Mouse (Mus musculus) liver, adult 2 months (tissue): Measurements from ENCODE around the gene Acad10. TPM values are rescaled to one million over a fixed set of nuclear protein-coding genes. Genes with fewer than 3 reads are reported as not detected.
"Not testable (repeated sequence)": the region's sequence is repeated elsewhere in the genome, so short reads cannot be mapped to it uniquely, and the experiment has no call there.

Experiments
- DNase-seq: peaks from one replicate; pipeline ENCODE4 v3.0.0-alpha.2; 2011; ENCODE audit warnings: low read depth, low spot score; ENCODE audit errors: extremely low read depth
- H3K27ac ChIP-seq: fragments of 200-500 bp; replicated peaks from 2 replicates; pipeline ENCODE4 v1.5.1; 2012; ENCODE audit warnings: low read depth, mild to moderate bottlenecking, control low read depth, inconsistent platforms, low read length; ENCODE audit not compliant: insufficient read depth
- H3K27me3 ChIP-seq: fragments of 200-500 bp; 2 replicates; pipeline ENCODE4 v1.6.1; 2012; ENCODE audit warnings: mild to moderate bottlenecking, moderate library complexity, low read length, inconsistent platforms; ENCODE audit not compliant: control insufficient read depth, insufficient read depth
- H3K36me3 ChIP-seq: fragments of 200-500 bp; 2 replicates; pipeline ENCODE4 v1.6.1; 2012; ENCODE audit warnings: low read length, inconsistent platforms; ENCODE audit not compliant: control insufficient read depth, insufficient read depth
- H3K4me1 ChIP-seq: fragments of 200-500 bp; 2 replicates; pipeline ENCODE4 v1.6.1; 2011; ENCODE audit warnings: low read length; ENCODE audit not compliant: control insufficient read depth, insufficient read depth
- H3K4me3 ChIP-seq: fragments of 200-500 bp; 2 replicates; pipeline ENCODE4 v1.5.1; 2011; ENCODE audit warnings: low read depth, mild to moderate bottlenecking, control low read depth, low read length, moderate library complexity; ENCODE audit not compliant: insufficient read depth
- H3K79me2 ChIP-seq: fragments of 200-500 bp; 2 replicates; pipeline ENCODE4 v1.6.1; 2012; ENCODE audit warnings: inconsistent platforms, mild to moderate bottlenecking, low read length, moderate library complexity; ENCODE audit not compliant: control insufficient read depth, insufficient read depth
- H3K9ac ChIP-seq: fragments of 200-500 bp; 2 replicates; pipeline ENCODE4 v1.6.1; 2012; ENCODE audit warnings: low read depth, mild to moderate bottlenecking, control low read depth, inconsistent platforms, low read length
- CTCF ChIP-seq: fragments of 200-500 bp; IDR thresholded peaks from 2 replicates; pipeline ENCODE4 v1.5.1; 2011; ENCODE audit warnings: low read depth, low read length, control low read depth
- POLR2A ChIP-seq: fragments of 200-500 bp; IDR thresholded peaks from 2 replicates; pipeline ENCODE4 v1.6.1; 2011; ENCODE audit warnings: low read length, control low read depth; ENCODE audit not compliant: insufficient read depth; ENCODE audit errors: extremely low read depth
- WGBS: fragments of 180-500 bp; shearing (Covaris S2); methylation state at CpG from one replicate; pipeline ENCODE4 v1.1.7; 2018; 5-methylcytosine and 5-hydroxymethylcytosine counted together
- polyA plus RNA-seq: library from polyadenylated mRNA; depleted of rRNA; stranded (reverse); fragments of >200 nt; gene quantifications from 2 replicates; pipeline ENCODE4 v1.2.3, GENCODE M21; 2012
- total RNA-seq: library from RNA; depleted of rRNA; stranded (reverse); fragments of >200 nt; gene quantifications from 2 replicates; pipeline ENCODE4 v1.2.3, GENCODE M21; 2014

The Acad10 gene
- total and polyA plus RNA-seq, 2 experiments, result 19.6 to 27.7 TPM

DNA sequence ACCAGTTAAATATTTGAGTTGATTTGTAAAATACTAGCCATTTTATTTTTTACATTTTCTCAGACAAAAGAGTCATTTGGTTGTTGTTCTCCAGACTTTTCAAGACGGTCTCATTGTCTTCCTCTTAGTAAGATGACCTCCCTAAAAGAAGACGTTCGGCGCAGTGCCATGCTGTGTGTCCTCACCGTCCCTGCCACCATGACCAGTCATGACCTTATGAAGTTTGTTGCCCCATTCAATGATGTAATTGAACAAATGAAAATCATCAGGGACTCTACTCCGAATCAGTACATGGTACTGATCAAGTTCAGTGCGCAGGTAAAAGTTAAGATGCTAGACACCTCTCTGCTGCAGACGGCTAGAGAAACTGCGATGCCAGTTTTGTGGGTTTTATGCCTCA is 4.7 kb upstream of the Acad10 start:
- peaks cover 48% of the 10 kb centered on the region; the same call in 1 of the 2 replicates for H3K36me3 ChIP-seq
- no peak overlapping the region for H3K4me3 ChIP-seq
- WGBS, result 33% methylated on average over 9 of the region's 9 CpGs

DNA sequence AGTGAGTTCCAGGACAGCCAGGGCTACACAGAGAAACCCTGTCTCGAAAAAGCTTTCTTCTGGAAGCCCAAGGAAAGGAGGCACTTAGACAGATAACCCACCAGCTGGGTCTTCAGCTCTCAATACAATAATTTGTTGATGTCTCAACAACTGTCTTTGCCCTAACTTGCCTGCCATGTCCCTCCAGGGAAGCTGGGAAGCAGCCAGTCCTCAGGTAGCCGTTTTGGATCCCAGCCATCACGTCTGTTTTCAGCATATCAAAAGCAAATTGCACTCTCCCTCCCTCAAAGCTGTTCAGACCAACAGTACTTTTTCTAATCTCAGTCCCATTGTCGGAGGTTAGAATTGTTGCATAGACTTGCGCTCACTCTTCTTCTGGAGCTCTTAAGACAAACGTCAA is 3.8 kb upstream of the Acad10 start:
- peaks cover 33% of the 10 kb centered on the region for H3K79me2 ChIP-seq
- TF ChIP-seq POLR2A, result no peak
- no peak for TF ChIP-seq CTCF
- peaks cover 34% of the 10 kb centered on the region for H3K4me1 ChIP-seq
- peak overlapping the region; percentile 96 for H3K27ac ChIP-seq
- peak; percentile 83 for DNase-seq
- peaks cover 44% of the 10 kb centered on the region; the same call in 1 of the 2 replicates for H3K36me3 ChIP-seq
- no peak overlapping the region for H3K4me3 ChIP-seq
- 43% methylated on average over 6 of the region's 6 CpGs for WGBS
- peak overlapping the region; percentile 54 for H3K9ac ChIP-seq
- no peaks in the 10 kb centered on the region for H3K27me3 ChIP-seq

More for the DNA sequence above, 4.7 kb upstream of the Acad10 start:
- Histone ChIP-seq H3K27ac (peak overlapping the region; percentile 80), H3K9ac (peak overlapping the region; percentile 39; the same call in 1 of the 2 replicates), H3K79me2 (peaks cover 33% of the 10 kb centered on the region), H3K27me3 (no peaks in the 10 kb centered on the region), H3K4me1 (peaks cover 30% of the 10 kb centered on the region)
- peak; percentile 94 for DNase-seq
- TF ChIP-seq CTCF (no peak), POLR2A (no peak)

DNA sequence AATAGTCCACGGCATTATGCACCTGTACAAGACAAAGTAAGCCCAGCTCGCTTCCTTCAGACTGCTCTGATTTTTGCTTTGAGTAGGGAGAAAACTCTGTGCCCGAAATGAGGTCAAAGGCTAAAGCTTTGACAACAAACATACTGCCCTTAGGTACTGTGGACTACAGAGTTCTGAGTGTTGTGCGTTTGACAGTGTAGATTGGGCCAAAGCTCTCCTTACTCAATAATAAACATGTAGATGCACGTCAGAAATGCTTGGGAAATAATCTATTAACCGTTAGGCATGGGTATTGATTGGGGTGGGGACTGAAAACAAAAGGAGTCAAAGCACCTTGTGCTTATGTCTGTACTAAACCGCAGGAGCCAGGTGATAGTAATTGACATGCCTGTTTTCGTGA is 3.1 kb upstream of the Acad10 start:
- TF ChIP-seq POLR2A, result no peak
- no peak for TF ChIP-seq CTCF
- Histone ChIP-seq H3K27ac (peak overlapping the region; percentile 97), H3K36me3 (peaks cover 39% of the 10 kb centered on the region; the same call in 1 of the 2 replicates), H3K79me2 (peaks cover 30% of the 10 kb centered on the region), H3K9ac (peak overlapping the region; percentile 73), H3K27me3 (no peaks in the 10 kb centered on the region), H3K4me3 (no peak overlapping the region), H3K4me1 (peaks cover 31% of the 10 kb centered on the region)
- DNase-seq, result peak; percentile 100
- WGBS, result 17% methylated on average over 8 of the region's 8 CpGs

DNA sequence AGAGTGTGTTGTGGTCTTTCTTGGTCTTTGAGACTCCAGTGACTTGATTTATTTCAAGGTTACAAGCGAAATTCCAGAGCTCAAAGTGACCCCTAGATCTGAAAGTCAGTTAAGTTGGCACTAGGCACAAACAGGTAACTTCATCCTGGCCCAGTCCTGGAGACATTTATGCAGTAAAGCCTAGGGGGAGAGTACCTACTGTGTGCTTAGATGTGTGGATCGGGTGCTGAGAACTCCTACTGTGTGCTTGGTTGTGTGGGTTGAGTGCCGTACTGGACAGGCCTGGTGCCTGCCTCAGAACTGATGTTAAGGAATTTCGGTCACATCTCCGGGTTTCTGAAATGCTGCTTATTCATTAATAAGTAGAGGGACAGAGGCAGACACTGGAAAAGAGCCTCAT is 1.2 kb upstream of the Acad10 start:
- DNase-seq, result peak; percentile 56
- peak overlapping the region; percentile 79 for H3K27ac ChIP-seq
- 33% methylated on average over 5 of the region's 5 CpGs for WGBS
- TF ChIP-seq CTCF, result no peak
- peaks cover 20% of the 10 kb centered on the region for H3K4me1 ChIP-seq
- H3K9ac ChIP-seq, result peak overlapping the region; percentile 99
- H3K79me2 ChIP-seq, result peaks cover 27% of the 10 kb centered on the region
- H3K36me3 ChIP-seq, result peaks cover 28% of the 10 kb centered on the region; the same call in 1 of the 2 replicates
- peak overlapping the region; percentile 74 for H3K4me3 ChIP-seq
- H3K27me3 ChIP-seq, result no peaks in the 10 kb centered on the region

DNA sequence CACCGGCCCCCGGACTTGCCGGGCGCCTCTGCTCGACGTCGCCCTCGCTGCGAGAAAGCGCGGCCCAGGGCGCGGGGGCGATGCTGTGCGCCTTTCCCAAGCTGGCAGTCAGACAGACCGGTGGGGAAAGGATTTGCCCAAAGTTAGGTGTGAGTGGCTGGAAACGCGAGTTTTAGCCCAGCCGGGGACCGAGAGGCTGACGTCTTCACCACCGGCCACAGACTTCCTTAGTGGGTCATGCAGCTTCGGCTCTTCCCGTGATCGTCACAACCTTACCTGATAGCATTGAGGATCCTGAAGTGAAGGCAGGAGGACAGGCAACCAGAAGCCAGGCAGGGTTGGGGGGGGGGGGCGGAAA is 562 bp upstream of the Acad10 start:
- Histone ChIP-seq H3K4me3 (peak overlapping the region; percentile 74), H3K4me1 (peaks cover 16% of the 10 kb centered on the region), H3K9ac (peak overlapping the region; percentile 99), H3K27me3 (no peaks in the 10 kb centered on the region), H3K36me3 (peaks cover 22% of the 10 kb centered on the region; the same call in 1 of the 2 replicates), H3K27ac (peak overlapping the region; percentile 79), H3K79me2 (peaks cover 23% of the 10 kb centered on the region)
- no peak for TF ChIP-seq POLR2A
- no peak for TF ChIP-seq CTCF
- WGBS, result under 1% methylated on average over 26 of the region's 26 CpGs
- DNase-seq, result no peak

DNA sequence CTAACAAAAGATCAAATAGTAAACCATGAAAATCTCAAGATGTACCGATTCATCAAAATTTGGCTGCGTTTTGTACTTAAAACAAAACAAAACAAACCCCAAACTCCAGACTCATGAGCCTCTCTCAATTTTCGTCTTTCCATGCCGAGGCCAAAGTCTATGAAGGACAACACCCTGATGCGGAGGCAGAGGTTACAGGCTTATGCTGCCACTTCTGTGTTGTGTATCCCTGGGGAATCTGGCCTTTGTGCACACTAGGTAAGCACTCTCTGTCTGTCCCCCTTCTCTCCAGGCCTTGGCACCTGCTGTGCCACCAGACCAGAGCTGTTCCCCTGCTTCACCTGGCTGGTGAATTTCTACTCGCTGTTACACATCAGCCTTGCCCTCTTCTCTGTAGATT is 2.7 kb downstream of the Acad10 start:
- WGBS, result 56% methylated on average over 6 of the region's 6 CpGs
- not testable (repeated sequence) for H3K27me3 ChIP-seq, H3K4me1 ChIP-seq, H3K9ac ChIP-seq, H3K4me3 ChIP-seq, H3K27ac ChIP-seq, H3K36me3 ChIP-seq
- peak; percentile 77 for DNase-seq
- peaks cover 23% of the 10 kb centered on the region for H3K79me2 ChIP-seq

DNA sequence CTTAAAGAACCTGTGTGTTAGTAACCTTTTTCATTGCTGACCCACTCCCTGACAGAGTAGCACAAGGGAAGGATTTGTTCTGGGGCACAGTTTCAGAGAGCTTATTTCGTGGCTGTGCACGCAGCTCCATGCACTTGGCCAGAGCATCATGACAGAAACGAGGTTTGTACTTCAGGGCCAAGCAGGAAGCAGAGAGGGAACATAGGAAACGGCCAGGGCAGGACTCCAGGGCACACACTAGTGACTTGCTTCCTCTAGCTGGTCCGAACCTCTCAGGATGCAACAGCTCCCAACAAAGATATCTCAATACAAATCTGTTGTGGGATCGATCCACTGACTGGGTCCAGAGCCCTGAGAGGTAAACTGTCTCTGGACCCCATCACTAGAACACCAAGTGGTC is 3.4 kb downstream of the Acad10 start:
- H3K4me1 ChIP-seq, H3K36me3 ChIP-seq, H3K27ac ChIP-seq, H3K9ac ChIP-seq, H3K4me3 ChIP-seq, H3K27me3 ChIP-seq, DNase-seq: not testable (repeated sequence)
- peaks cover 15% of the 10 kb centered on the region for H3K79me2 ChIP-seq
- WGBS, result 73% methylated on average over 6 of the region's 6 CpGs
